ENCODE assay signal across 8 mouse cellular contexts in the genomic region with DNA sequence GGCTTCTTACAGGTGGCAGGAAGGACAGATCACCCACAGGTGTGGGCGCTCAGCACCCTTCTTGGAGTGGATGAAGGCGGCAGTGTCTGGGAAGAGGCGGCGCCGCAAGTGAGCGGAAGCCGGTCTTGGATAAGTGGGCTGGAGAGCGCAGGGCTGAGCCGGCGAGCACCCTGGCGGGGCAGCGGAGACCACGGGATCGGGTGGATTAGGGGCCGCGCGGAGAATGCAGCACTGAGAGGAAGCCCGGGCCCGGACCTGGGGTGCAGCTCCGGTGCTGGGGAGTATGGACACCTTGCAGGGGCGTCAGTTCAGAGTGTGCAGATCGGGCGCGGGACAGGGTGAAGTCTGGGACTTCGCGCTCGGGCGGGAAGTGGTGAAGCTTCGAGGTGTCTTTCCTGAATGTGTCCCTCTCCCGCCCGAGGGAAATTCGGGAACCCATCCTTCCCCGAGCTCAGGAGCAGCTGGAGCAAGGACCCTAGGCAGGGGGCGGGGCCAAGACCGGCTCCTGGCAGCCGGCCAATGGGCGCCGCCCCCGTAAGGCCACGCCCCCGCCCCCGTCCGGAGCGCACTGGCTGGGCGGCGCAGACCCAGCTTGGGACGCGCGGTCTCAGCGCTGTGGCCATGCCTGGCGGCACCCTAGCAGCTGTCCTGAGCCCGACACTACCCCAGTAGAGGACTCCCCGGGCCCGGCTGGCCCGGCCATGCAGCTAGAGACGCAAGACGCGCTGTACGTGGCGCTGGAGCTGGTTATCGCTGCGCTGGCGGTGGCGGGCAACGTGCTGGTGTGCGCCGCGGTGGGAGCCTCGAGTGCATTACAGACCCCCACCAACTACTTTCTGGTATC. TPM values are rescaled to one million over a fixed set of nuclear protein-coding genes. Genes with fewer than 3 reads are reported as not detected.
DNase-seq lines count a peak whose midpoint lies in the region; ATAC-seq lines count a peak whose summit lies in the region.

A gene (plus strand): TSS at position 584 of the 844 bp plus-strand sequence.

- DNase-seq in Muller cell, postnatal 12 days (ENCODE audit: inconsistent ontology term) = peak; percentile 75
- DNase-seq in cerebellum, adult 18-20 months = peak; percentile 13 to 34
- DNase-seq in hindbrain, embryonic 10.5 days (ENCODE audit: low spot score) = peak; percentile 91
- peak; percentile 27 to 41 for DNase-seq in left cerebral cortex, postnatal 14 days (ENCODE audit: low spot score in 2 of 2)
- DNase-seq in right cerebral cortex, postnatal 25 days = peak; percentile 37
- DNase-seq in urinary bladder, postnatal 4 days (ENCODE audit: low spot score in 2 of 2) = peak; percentile 65 to 71

- H3K27ac ChIP-seq in hindbrain, embryonic 10.5 days = peak within 1 kb of the TSS; percentile 75

- under 1% methylated on average over 69 of the region's 69 CpGs for WGBS in hindbrain, embryonic 10.5 days

- H3K9me3 ChIP-seq in hindbrain, embryonic 10.5 days = peaks cover 11% of the 10 kb centered on the region; the same call in 1 of the 2 replicates

- intact Hi-C loops in left cerebral cortex, postnatal 14 days (cut with DNase I) = no loop called here

- peaks cover 62% of the 10 kb centered on the region for H3K27me3 ChIP-seq in hindbrain, embryonic 10.5 days (ENCODE audit: insufficient read depth, poor library complexity, severe bottlenecking)

- peak; percentile 71; the same call in 1 of the 2 replicates for ATAC-seq in frontal cortex, adult (ENCODE audit: low TSS enrichment)
- ATAC-seq in megakaryocyte progenitor cell, adult 5-6 weeks (replicated peaks; ENCODE audit: poor library complexity) = peak; percentile 45

- peaks cover 32% of the 10 kb centered on the region for H3K4me1 ChIP-seq in hindbrain, embryonic 10.5 days (replicated peaks)

- no peaks in the 10 kb centered on the region for H3K36me3 ChIP-seq in hindbrain, embryonic 10.5 days

- peak within 1 kb of the TSS; percentile 75 for H3K4me3 ChIP-seq in hindbrain, embryonic 10.5 days

RNA-seq across cellular contexts. Expression of the gene that starts here (rescaled TPM):
- polyA plus RNA-seq in hindbrain, embryonic 10.5 days (2016; fragmentation: Nextera tagmentation; extraction: Ambion mirVana) = 4.1 and 6.4 TPM in 2 replicates
- total RNA-seq in left cerebral cortex, postnatal 14 days (2021) = 1 to 10 TPM; 6.9 to 9.5 TPM
- total RNA-seq in megakaryocyte progenitor cell, adult 5-6 weeks (2015) = 0.42 and 1.1 TPM in 2 replicates
- total RNA-seq in megakaryocyte progenitor cell, adult 5-6 weeks (2017) = 0.27 and 0.50 TPM in 2 replicates

Comparison
In these comparisons a context has a peak if more than half of its experiments do, and no peak if none do; other contexts are left out.
1. Peak in every context shown above with its lines: DNase-seq, ATAC-seq, H3K4me3 ChIP-seq and H3K27ac ChIP-seq.
2. DNase-seq: peak in every context shown above with its lines; median percentile 91 in hindbrain, embryonic 10.5 days; 75 in Muller cell, postnatal 12 days; 68 in urinary bladder, postnatal 4 days; 37 in right cerebral cortex, postnatal 25 days; 34 in left cerebral cortex, postnatal 14 days; 24 in cerebellum, adult 18-20 months.